Mouse (Mus musculus): Measurements from ENCODE around the gene Pbld2. TPM values are rescaled to one million over a fixed set of nuclear protein-coding genes. Genes with fewer than 3 reads are reported as not detected.
"Not testable (repeated sequence)": the region's sequence is repeated elsewhere in the genome, so short reads cannot be mapped to it uniquely, and the experiment has no call there.

The Pbld2 gene
- polyA plus RNA-seq, 1 experiment from 2014 or later: 0.46 TPM

DNA sequence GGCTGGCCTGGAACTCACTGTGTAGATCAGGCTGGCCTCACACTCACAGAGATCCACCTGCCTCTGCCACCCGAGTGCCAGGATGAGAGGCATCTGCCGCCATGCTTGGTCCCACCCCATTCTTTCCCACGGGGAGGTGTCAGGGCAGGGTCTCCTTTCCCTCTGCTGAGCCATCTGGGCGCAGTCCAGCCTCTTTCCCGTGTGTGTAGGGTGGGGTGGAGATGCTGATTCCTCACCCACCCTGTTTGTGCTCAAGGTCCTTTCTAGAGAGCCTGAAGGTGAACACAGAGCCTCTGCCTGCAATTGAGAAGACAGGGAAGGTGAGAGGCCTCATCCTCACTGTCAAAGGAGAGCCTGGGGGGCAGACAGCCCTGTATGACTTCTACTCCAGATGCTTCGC lies 30.0 kb downstream of the Pbld2 start:
- not testable (repeated sequence) for H3K9me3 ChIP-seq (ENCODE audit: control insufficient read depth, low read length); ATAC-seq (ENCODE audit: low FRiP score)
- WGBS: 89% methylated on average over 6 of the region's 6 CpGs

DNA sequence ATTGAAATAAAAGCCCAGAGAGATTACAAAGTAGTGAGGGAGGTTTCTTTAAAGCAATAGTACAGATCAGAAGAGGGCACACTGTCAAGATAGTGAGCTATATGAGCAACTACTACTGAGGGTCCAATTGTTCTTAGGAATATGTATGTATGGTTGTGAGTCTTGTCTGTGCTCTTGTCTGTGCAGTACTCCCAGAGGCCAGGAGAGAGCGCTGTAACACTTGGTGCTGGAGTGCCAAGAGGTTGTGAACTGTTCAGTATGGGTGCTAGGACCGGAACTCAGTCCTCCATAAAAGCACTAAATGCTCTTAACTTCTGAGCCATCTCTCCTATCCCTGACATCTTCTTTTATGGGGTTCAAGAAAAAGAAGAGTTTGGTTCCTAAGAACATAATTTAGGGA lies 30.5 kb downstream of the Pbld2 start:
- Histone ChIP-seq H3K27ac (no peak overlapping the region), H3K4me2 (replicated peaks) (no peak overlapping the region), H3K9ac (no peak overlapping the region), H3K4me3 (replicated peaks; ENCODE audit: low read length) (no peak overlapping the region), H3K27me3 (ENCODE audit: control insufficient read depth, insufficient read depth, low read length) (no peaks in the 10 kb centered on the region), H3K4me1 (replicated peaks; ENCODE audit: control insufficient read depth, insufficient read depth, low read length) (no peaks in the 10 kb centered on the region), H3K9me3 (ENCODE audit: control insufficient read depth, low read length) (no peaks in the 10 kb centered on the region), H3K36me3 (replicated peaks; ENCODE audit: control insufficient read depth, insufficient read depth) (no peaks in the 10 kb centered on the region)
- WGBS: 83% methylated on average over 2 of the region's 2 CpGs
- ATAC-seq (ENCODE audit: low FRiP score) (no peak), DNase-seq (ENCODE audit: low spot score) (no peak)

More for the DNA sequence above, 30.0 kb downstream of the Pbld2 start:
- H3K4me3 ChIP-seq (replicated peaks; ENCODE audit: low read length); H3K9ac ChIP-seq; H3K27me3 ChIP-seq (ENCODE audit: control insufficient read depth, insufficient read depth, low read length); H3K27ac ChIP-seq; H3K4me1 ChIP-seq (replicated peaks; ENCODE audit: control insufficient read depth, insufficient read depth, low read length); H3K4me2 ChIP-seq (replicated peaks); H3K36me3 ChIP-seq (replicated peaks; ENCODE audit: control insufficient read depth, insufficient read depth); DNase-seq (ENCODE audit: low spot score): not testable (repeated sequence)

DNA sequence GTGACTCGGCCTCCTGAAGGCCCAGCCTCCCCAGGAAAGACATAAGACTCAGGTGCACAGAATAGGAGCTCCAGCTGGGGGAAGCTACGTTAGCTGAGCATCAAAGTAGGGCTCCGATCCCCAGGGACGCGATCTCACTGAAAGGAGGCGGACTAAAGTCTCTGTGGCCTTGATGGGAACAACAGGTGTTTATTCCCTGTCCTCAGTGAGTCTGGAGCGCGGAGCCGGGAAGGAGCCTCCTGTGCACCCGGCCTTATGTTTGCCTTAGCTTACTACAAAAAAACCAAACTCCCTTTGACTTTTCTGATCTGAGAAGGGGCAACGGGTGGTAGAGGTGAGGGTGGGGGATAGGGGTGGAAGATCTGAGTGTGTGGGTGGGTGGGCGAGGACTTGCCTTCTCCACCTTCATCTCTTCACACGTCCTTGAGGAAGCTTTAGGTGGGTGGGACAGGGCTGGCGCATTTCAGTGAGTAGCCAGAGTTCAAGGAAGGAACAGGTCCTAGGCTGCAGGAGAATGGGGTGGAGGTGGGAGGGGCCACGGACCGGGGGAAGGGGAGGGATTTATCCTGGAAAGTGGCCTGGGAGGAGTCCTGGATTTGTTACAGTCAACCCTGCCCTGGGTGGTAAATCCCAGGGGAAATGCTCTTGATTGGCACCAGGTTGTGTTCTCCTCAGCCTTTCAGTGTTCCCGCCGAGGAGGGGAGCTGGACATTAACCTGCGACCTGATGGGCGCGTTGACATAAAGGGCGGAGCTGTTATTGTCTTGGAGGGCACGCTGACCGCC lies 33.0 kb downstream of the Pbld2 start:
- Histone ChIP-seq H3K27me3 (ENCODE audit: control insufficient read depth, insufficient read depth, low read length) (no peaks in the 10 kb centered on the region), H3K27ac (no peak overlapping the region), H3K36me3 (replicated peaks; ENCODE audit: control insufficient read depth, insufficient read depth) (no peaks in the 10 kb centered on the region), H3K4me2 (replicated peaks) (no peak overlapping the region), H3K9ac (no peak overlapping the region), H3K4me1 (replicated peaks; ENCODE audit: control insufficient read depth, insufficient read depth, low read length) (no peaks in the 10 kb centered on the region), H3K9me3 (ENCODE audit: control insufficient read depth, low read length) (no peaks in the 10 kb centered on the region), H3K4me3 (replicated peaks; ENCODE audit: low read length) (no peak overlapping the region)
- no peak for DNase-seq (ENCODE audit: low spot score)
- WGBS: 41% methylated on average over 24 of the region's 24 CpGs
- no peak for ATAC-seq (ENCODE audit: low FRiP score)

DNA sequence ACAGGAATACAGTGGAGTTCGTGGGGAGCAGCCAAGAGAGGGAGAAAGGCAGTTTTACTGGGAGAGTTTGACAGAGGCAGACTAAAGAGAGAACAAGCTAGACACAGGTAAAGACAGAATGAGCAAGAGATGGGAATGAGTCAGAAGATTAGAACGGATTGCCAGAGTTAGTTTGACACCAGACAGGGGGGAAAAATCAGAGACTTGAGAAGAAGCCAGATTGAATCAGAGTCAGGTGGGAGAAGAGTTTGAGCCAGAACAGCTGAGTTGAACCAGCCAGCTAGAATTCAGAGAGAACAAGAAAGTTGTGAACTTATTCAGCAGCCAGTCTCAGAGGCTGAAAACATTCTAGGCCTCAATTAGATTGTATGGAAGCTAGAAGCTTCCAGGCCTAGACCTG lies 35.7 kb downstream of the Pbld2 start, which contains the start of gene Pbld1:
TSS of gene Pbld1 (plus strand) at position 301 of the 400 bp plus-strand sequence.
- no peak within 1 kb of the TSS for H3K4me3 ChIP-seq (replicated peaks; ENCODE audit: low read length)
- no peaks in the 10 kb centered on the region for H3K36me3 ChIP-seq (replicated peaks; ENCODE audit: control insufficient read depth, insufficient read depth)
- H3K4me2 ChIP-seq (replicated peaks): no peak within 1 kb of the TSS
- no peak within 1 kb of the TSS for H3K9ac ChIP-seq
- no peaks in the 10 kb centered on the region for H3K9me3 ChIP-seq (ENCODE audit: control insufficient read depth, low read length)
- DNase-seq (ENCODE audit: low spot score) (no peak), ATAC-seq (ENCODE audit: low FRiP score) (no peak)
- H3K27ac ChIP-seq: no peak within 1 kb of the TSS
- WGBS: 85% methylated on average over 2 of the region's 2 CpGs
- H3K27me3 ChIP-seq (ENCODE audit: control insufficient read depth, insufficient read depth, low read length): no peaks in the 10 kb centered on the region
- H3K4me1 ChIP-seq (replicated peaks; ENCODE audit: control insufficient read depth, insufficient read depth, low read length): no peaks in the 10 kb centered on the region

DNA sequence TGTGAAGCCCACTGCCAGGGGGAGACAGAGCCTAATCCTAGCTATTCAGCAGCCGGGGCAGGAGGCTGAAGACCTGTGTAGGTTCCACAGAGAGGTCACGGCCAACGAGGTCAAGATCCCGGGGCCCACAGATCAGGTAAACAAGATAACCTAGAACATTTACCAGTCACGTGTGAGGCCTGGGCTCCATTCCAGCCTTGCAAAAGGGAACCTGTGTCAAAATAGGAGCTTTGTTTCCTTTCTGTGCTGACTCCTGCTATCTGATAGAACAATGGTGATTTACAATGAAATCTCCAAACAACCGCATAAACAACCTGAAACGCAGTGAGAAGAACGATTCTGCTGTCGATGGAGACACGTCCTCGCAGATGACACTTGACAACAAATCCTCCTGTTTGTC lies 36.3 kb downstream of the Pbld2 start:
- no peak overlapping the region for H3K4me2 ChIP-seq (replicated peaks)
- no peaks in the 10 kb centered on the region for H3K36me3 ChIP-seq (replicated peaks; ENCODE audit: control insufficient read depth, insufficient read depth)
- H3K27me3 ChIP-seq (ENCODE audit: control insufficient read depth, insufficient read depth, low read length): no peaks in the 10 kb centered on the region
- DNase-seq (ENCODE audit: low spot score) (no peak), ATAC-seq (ENCODE audit: low FRiP score) (no peak)
- H3K9ac ChIP-seq: no peak overlapping the region
- H3K27ac ChIP-seq: no peak overlapping the region
- H3K9me3 ChIP-seq (ENCODE audit: control insufficient read depth, low read length): no peaks in the 10 kb centered on the region
- H3K4me1 ChIP-seq (replicated peaks; ENCODE audit: control insufficient read depth, insufficient read depth, low read length): no peaks in the 10 kb centered on the region
- H3K4me3 ChIP-seq (replicated peaks; ENCODE audit: low read length): no peak overlapping the region
- WGBS: 72% methylated on average over 11 of the region's 11 CpGs

DNA sequence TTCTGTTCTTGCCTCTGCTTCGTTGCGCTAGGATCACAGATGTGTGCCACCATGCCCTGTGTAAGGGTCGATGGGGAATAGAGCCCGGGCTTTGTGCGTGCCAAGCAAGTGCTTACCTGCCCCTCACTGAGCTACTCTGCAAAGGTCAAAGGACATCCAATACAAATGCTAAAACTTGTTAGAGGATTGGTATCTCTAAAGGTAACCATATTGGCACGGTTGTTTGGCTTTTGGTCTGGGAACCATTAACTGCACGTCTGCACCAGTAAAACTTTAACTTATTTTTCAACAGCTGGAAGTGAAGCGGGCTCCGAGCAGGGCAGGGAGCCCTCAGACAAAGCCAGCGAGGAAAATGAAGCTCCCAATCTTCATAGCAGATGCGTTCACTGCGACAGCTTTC lies 37.2 kb downstream of the Pbld2 start:
- ATAC-seq (ENCODE audit: low FRiP score): no peak
- H3K9ac ChIP-seq: no peak overlapping the region

DNA sequence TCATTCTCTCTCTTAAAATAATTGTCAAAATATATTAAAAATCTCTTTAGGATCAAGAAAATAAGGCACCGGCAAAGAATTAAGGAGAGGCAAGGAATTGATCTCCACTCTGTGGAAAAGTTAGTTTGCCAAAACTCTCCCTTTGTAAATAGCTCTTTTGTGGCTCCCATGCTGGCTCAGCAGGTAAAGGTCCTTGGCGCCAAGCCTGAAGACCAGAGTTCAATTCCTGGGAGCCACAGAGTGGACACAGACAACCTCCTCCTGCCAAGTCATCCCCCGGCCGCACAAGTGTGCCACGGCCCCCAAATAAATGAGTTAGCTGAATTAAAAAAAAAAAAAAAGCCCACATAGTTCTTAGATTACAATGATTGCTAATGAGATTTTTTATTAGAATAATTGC lies 38.6 kb downstream of the Pbld2 start:
- H3K36me3 ChIP-seq (replicated peaks; ENCODE audit: control insufficient read depth, insufficient read depth): no peaks in the 10 kb centered on the region
- no peaks in the 10 kb centered on the region for H3K4me1 ChIP-seq (replicated peaks; ENCODE audit: control insufficient read depth, insufficient read depth, low read length)
- 95% methylated on average over 5 of the region's 5 CpGs for WGBS

More for the DNA sequence above, 37.2 kb downstream of the Pbld2 start:
- no peaks in the 10 kb centered on the region for H3K4me1 ChIP-seq (replicated peaks; ENCODE audit: control insufficient read depth, insufficient read depth, low read length)
- H3K27ac ChIP-seq: no peak overlapping the region
- DNase-seq (ENCODE audit: low spot score): no peak
- H3K9me3 ChIP-seq (ENCODE audit: control insufficient read depth, low read length): no peaks in the 10 kb centered on the region
- H3K27me3 ChIP-seq (ENCODE audit: control insufficient read depth, insufficient read depth, low read length): no peaks in the 10 kb centered on the region
- H3K4me3 ChIP-seq (replicated peaks; ENCODE audit: low read length): no peak overlapping the region
- no peaks in the 10 kb centered on the region for H3K36me3 ChIP-seq (replicated peaks; ENCODE audit: control insufficient read depth, insufficient read depth)
- 71% methylated on average over 12 of the region's 12 CpGs for WGBS
- no peak overlapping the region for H3K4me2 ChIP-seq (replicated peaks)

DNA sequence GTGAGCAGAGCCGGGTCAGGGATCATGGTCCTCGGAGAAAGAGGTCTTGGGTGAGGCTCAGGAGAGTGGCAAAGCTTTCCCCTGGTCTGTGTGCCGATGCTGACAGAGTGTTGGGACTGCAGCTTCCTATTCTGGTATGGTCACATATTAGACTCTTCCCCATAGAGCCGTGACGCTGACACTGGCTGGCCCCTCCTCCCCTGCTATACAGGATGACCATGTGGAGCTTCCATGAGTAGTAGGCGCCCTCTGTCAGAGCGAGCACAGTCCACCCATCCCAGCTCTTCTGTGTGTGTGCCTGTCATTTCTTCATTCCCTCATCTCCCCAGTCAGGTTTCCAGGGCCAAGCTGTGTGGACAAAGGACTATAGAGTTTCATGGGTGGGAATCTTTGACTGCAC lies 39.2 kb downstream of the Pbld2 start:
- no peaks in the 10 kb centered on the region for H3K9me3 ChIP-seq (ENCODE audit: control insufficient read depth, low read length)
- ATAC-seq (ENCODE audit: low FRiP score): no peak
- H3K4me1 ChIP-seq (replicated peaks; ENCODE audit: control insufficient read depth, insufficient read depth, low read length): no peaks in the 10 kb centered on the region
- no peaks in the 10 kb centered on the region for H3K36me3 ChIP-seq (replicated peaks; ENCODE audit: control insufficient read depth, insufficient read depth)
- H3K9ac ChIP-seq: no peak overlapping the region
- H3K27me3 ChIP-seq (ENCODE audit: control insufficient read depth, insufficient read depth, low read length): no peaks in the 10 kb centered on the region
- H3K4me2 ChIP-seq (replicated peaks): no peak overlapping the region
- WGBS: 56% methylated on average over 7 of the region's 7 CpGs
- no peak overlapping the region for H3K27ac ChIP-seq
- no peak for DNase-seq (ENCODE audit: low spot score)
- no peak overlapping the region for H3K4me3 ChIP-seq (replicated peaks; ENCODE audit: low read length)

More for the DNA sequence above, 38.6 kb downstream of the Pbld2 start:
- Histone ChIP-seq H3K27ac (no peak overlapping the region), H3K9me3 (ENCODE audit: control insufficient read depth, low read length) (no peaks in the 10 kb centered on the region), H3K4me3 (replicated peaks; ENCODE audit: low read length) (no peak overlapping the region), H3K27me3 (ENCODE audit: control insufficient read depth, insufficient read depth, low read length) (no peaks in the 10 kb centered on the region), H3K4me2 (replicated peaks) (no peak overlapping the region), H3K9ac (no peak overlapping the region)
- ATAC-seq (ENCODE audit: low FRiP score) (no peak), DNase-seq (ENCODE audit: low spot score) (no peak)

DNA sequence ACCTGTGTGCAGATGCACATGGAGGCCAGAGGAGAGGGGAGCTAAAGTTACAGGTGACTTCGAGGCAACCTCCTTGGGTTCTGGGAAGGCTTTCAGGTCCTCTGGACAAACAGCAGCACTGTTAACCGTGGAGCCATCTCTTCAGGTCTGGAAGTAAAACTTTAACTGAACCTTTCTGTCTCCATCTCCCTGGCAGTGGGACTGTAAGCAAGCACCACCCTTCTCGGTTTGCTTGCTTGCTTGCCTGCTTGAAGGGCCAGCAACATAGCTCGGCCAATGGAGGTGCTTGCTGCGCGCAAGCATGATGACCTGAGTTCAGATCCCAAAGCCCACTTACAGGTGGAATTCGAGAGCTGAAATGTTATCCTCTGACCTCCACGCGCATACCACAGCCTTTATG lies 40.4 kb downstream of the Pbld2 start:
- WGBS: 89% methylated on average over 9 of the region's 9 CpGs
- Histone ChIP-seq H3K27me3 (ENCODE audit: control insufficient read depth, insufficient read depth, low read length) (no peaks in the 10 kb centered on the region), H3K9me3 (ENCODE audit: control insufficient read depth, low read length) (no peaks in the 10 kb centered on the region), H3K4me3 (replicated peaks; ENCODE audit: low read length) (no peak overlapping the region), H3K27ac (no peak overlapping the region), H3K4me2 (replicated peaks) (no peak overlapping the region), H3K4me1 (replicated peaks; ENCODE audit: control insufficient read depth, insufficient read depth, low read length) (no peaks in the 10 kb centered on the region), H3K9ac (no peak overlapping the region), H3K36me3 (replicated peaks; ENCODE audit: control insufficient read depth, insufficient read depth) (no peaks in the 10 kb centered on the region)
- DNase-seq (ENCODE audit: low spot score) (no peak), ATAC-seq (ENCODE audit: low FRiP score) (no peak)

DNA sequence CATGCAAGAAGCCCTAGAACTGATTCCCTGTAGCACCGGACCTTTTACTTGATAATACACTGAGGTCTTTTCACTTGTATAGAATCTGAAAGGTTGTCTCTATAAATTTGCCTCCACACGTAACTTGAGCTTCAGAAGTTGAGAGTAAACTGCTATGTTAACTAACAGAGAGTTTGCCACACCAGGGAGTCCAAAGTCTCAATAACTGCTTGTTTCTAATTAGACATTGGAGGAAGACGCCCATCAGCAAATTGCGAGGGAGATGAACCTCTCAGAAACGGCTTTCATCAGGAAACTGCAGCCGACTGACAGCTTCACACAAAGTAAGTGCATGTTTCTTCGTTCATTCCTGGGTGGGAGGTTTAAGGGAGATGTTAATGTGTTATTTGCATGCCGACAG lies 41.4 kb downstream of the Pbld2 start:
- DNase-seq (ENCODE audit: low spot score) (no peak), ATAC-seq (ENCODE audit: low FRiP score) (no peak)
- Histone ChIP-seq H3K4me1 (replicated peaks; ENCODE audit: control insufficient read depth, insufficient read depth, low read length) (no peaks in the 10 kb centered on the region), H3K36me3 (replicated peaks; ENCODE audit: control insufficient read depth, insufficient read depth) (no peaks in the 10 kb centered on the region), H3K4me2 (replicated peaks) (no peak overlapping the region), H3K9me3 (ENCODE audit: control insufficient read depth, low read length) (no peaks in the 10 kb centered on the region), H3K27me3 (ENCODE audit: control insufficient read depth, insufficient read depth, low read length) (no peaks in the 10 kb centered on the region), H3K27ac (no peak overlapping the region), H3K9ac (no peak overlapping the region), H3K4me3 (replicated peaks; ENCODE audit: low read length) (no peak overlapping the region)
- WGBS: 61% methylated on average over 8 of the region's 8 CpGs
